In genomic region chr2:71547829-71548228, GRCm38 (mm10) we compare ENCODE assay signal across 8 mouse cellular contexts. TPM values are rescaled to one million over a fixed set of nuclear protein-coding genes. Genes with fewer than 3 reads are reported as not detected.
DNase-seq lines count a peak whose midpoint lies in the region; ATAC-seq and TF ChIP-seq lines count a peak whose summit lies in the region.

No protein-coding gene starts in this region.

- H3K79me2 ChIP-seq in C2C12 (ENCODE audit: control insufficient read depth, insufficient read depth) = peaks cover 29% of the 10 kb centered on the region

- peaks cover 8% of the 10 kb centered on the region for H3K79me3 ChIP-seq in C2C12 (ENCODE audit: low read depth)

- no peaks in the 10 kb centered on the region for H3K9me3 ChIP-seq in hindbrain, embryonic 10.5 days
- H3K9me3 ChIP-seq in hindbrain, embryonic 16.5 days (ENCODE audit: control insufficient read depth, low read length) = no peaks in the 10 kb centered on the region
- H3K9me3 ChIP-seq in forebrain, embryonic 13.5 days (replicated peaks) = no peaks in the 10 kb centered on the region

- H3K27ac ChIP-seq in hindbrain, embryonic 10.5 days = no peak overlapping the region
- no peak overlapping the region for H3K27ac ChIP-seq in hindbrain, embryonic 16.5 days (ENCODE audit: low read depth, low read length)
- H3K27ac ChIP-seq in forebrain, embryonic 13.5 days = no peak overlapping the region

- no peak overlapping the region for H3K4me3 ChIP-seq in hindbrain, embryonic 10.5 days
- no peak overlapping the region for H3K4me3 ChIP-seq in hindbrain, embryonic 16.5 days (ENCODE audit: low read length)
- no peak overlapping the region for H3K4me3 ChIP-seq in C2C12 (ENCODE audit: insufficient read depth, poor library complexity, severe bottlenecking)
- no peak overlapping the region for H3K4me3 ChIP-seq in forebrain, embryonic 13.5 days

- no peak for ATAC-seq in hindbrain, embryonic 16.5 days
- peak; percentile 16; the same call in 1 of the 2 replicates for ATAC-seq in forebrain, embryonic 13.5 days

- WGBS in hindbrain, embryonic 10.5 days = under 1% methylated on average over 8 of the region's 8 CpGs
- WGBS in hindbrain, embryonic 16.5 days = 5% methylated on average over 8 of the region's 8 CpGs
- WGBS in forebrain, embryonic 13.5 days = under 1% methylated on average over 8 of the region's 8 CpGs

- no peak overlapping the region for H3K9ac ChIP-seq in hindbrain, embryonic 16.5 days (ENCODE audit: low read depth, low read length)
- no peak overlapping the region for H3K9ac ChIP-seq in forebrain, embryonic 13.5 days

- TF ChIP-seq CTCF in C2C12 (IDR thresholded peaks at IDR 0.05; ENCODE audit: control insufficient read depth, insufficient read depth, insufficient read length) = peak; percentile 62

- peaks cover 50% of the 10 kb centered on the region for H3K4me1 ChIP-seq in hindbrain, embryonic 10.5 days (replicated peaks)
- H3K4me1 ChIP-seq in hindbrain, embryonic 16.5 days (ENCODE audit: control insufficient read depth, insufficient read depth, low read depth, low read length) = peaks cover 16% of the 10 kb centered on the region
- H3K4me1 ChIP-seq in forebrain, embryonic 13.5 days = peaks cover 50% of the 10 kb centered on the region

- H3K4me2 ChIP-seq in hindbrain, embryonic 16.5 days (ENCODE audit: low read length) = no peak overlapping the region
- H3K4me2 ChIP-seq in forebrain, embryonic 13.5 days = 0 out of 2 replicates have a peak overlapping the region, but pooled peaks have one; percentile 22

- peak; percentile 84 for DNase-seq in hindbrain, embryonic 10.5 days (ENCODE audit: low spot score)
- peak; percentile 32 for DNase-seq in adrenal gland, adult 8-10 months
- DNase-seq in kidney, postnatal 4 days = peak; percentile 89 to 90
- DNase-seq in natural killer cell, adult 2 months (ENCODE audit: low spot score in 2 of 2) = peak; percentile 54 to 69
- peak; percentile 81 for DNase-seq in thymus, postnatal 14 days

- H3ac ChIP-seq in C2C12 (ENCODE audit: control insufficient read depth, insufficient read length, low read depth) = no peak overlapping the region

- H3K27me3 ChIP-seq in hindbrain, embryonic 10.5 days (ENCODE audit: insufficient read depth, poor library complexity, severe bottlenecking) = peaks cover 98% of the 10 kb centered on the region
- peaks cover 50% of the 10 kb centered on the region for H3K27me3 ChIP-seq in hindbrain, embryonic 16.5 days (replicated peaks; ENCODE audit: control insufficient read depth, insufficient read depth, low read length)
- H3K27me3 ChIP-seq in C2C12 (ENCODE audit: control insufficient read depth, insufficient read depth, insufficient read length) = no peaks in the 10 kb centered on the region
- H3K27me3 ChIP-seq in forebrain, embryonic 13.5 days = peaks cover 70% of the 10 kb centered on the region

- no peaks in the 10 kb centered on the region for H3K36me3 ChIP-seq in hindbrain, embryonic 10.5 days
- no peaks in the 10 kb centered on the region for H3K36me3 ChIP-seq in hindbrain, embryonic 16.5 days (ENCODE audit: control insufficient read depth, insufficient read depth, low read length)
- H3K36me3 ChIP-seq in C2C12 (ENCODE audit: control insufficient read depth, insufficient read depth) = peaks cover 7% of the 10 kb centered on the region
- H3K36me3 ChIP-seq in forebrain, embryonic 13.5 days (ENCODE audit: poor library complexity, severe bottlenecking) = peaks cover 10% of the 10 kb centered on the region; the same call in 1 of the 2 replicates

TF ChIP-seq in C2C12, 6 proteins besides CTCF, POLR2A, EP300 and RAD21:
- TF ChIP-seq MAX (IDR thresholded peaks at IDR 0.05) (no peak), CEBPB (IDR thresholded peaks at IDR 0.05; ENCODE audit: low read depth) (no peak), USF1 (IDR thresholded peaks at IDR 0.05; ENCODE audit: low read depth) (no peak), FOSL1 (IDR thresholded peaks at IDR 0.05; ENCODE audit: insufficient read depth, low read length, poor library complexity, severe bottlenecking) (no peak), MYOD1 (IDR thresholded peaks at IDR 0.05; ENCODE audit: control insufficient read depth, insufficient read length, low read depth) (no peak), MYOG (IDR thresholded peaks at IDR 0.05; ENCODE audit: control insufficient read depth, extremely low read depth, insufficient read length) (no peak)

RNA-seq across cellular contexts. Expression of gene Dlx2, which starts 1.3 kb away (rescaled TPM):
- 7.6 and 7.8 TPM in 2 replicates for polyA plus RNA-seq in hindbrain, embryonic 10.5 days (2016; fragmentation: Nextera tagmentation; extraction: Ambion mirVana)
- polyA plus RNA-seq in hindbrain, embryonic 16.5 days (2015; fragmentation: Nextera tagmentation; extraction: Ambion mirVana) = 0.20 and 2.0 TPM in 2 replicates
- polyA plus RNA-seq in C2C12 (2012; fragmentation: generic; extraction: Trizol) = 16.0 TPM
- total RNA-seq in adrenal gland, adult 8-10 months (2022) = under 1 TPM; 0.17 to 0.38 (median 0.19) TPM
- polyA plus RNA-seq in forebrain, embryonic 13.5 days (2015; fragmentation: Nextera tagmentation; extraction: Ambion mirVana) = 71.0 and 83.2 TPM in 2 replicates

RNA-seq across cellular contexts. Expression of gene Dlx1, which starts 19.9 kb away (rescaled TPM):
- 6.4 and 9.9 TPM in 2 replicates for polyA plus RNA-seq in hindbrain, embryonic 10.5 days (2016; fragmentation: Nextera tagmentation; extraction: Ambion mirVana)
- polyA plus RNA-seq in hindbrain, embryonic 16.5 days (2015; fragmentation: Nextera tagmentation; extraction: Ambion mirVana) = 0.09 and 9.5 TPM in 2 replicates
- 4.9 TPM for polyA plus RNA-seq in C2C12 (2012; fragmentation: generic; extraction: Trizol)
- total RNA-seq in adrenal gland, adult 8-10 months (2022) = under 1 TPM; 0.24 to 0.61 (median 0.42) TPM
- polyA plus RNA-seq in forebrain, embryonic 13.5 days (2015; fragmentation: Nextera tagmentation; extraction: Ambion mirVana) = 278 and 287 TPM in 2 replicates

Comparison
In these comparisons a context has a peak if more than half of its experiments do, and no peak if none do; other contexts are left out.
1. DNase-seq: peak in every context shown above with its lines; median percentile 90 in kidney, postnatal 4 days; 84 in hindbrain, embryonic 10.5 days; 81 in thymus, postnatal 14 days; 62 in natural killer cell, adult 2 months; 32 in adrenal gland, adult 8-10 months.
2. RNA of gene Dlx1, which starts 19.9 kb away (polyA plus RNA-seq): 278 to 287 TPM in forebrain, embryonic 13.5 days; 6.4 to 9.9 TPM in hindbrain, embryonic 10.5 days, 4.9 TPM in C2C12 (single experiment) and 0.09 to 9.5 TPM in hindbrain, embryonic 16.5 days; every median in the first group is over 10 times any median in the second.